Mouse (Mus musculus): ENCODE measurements around the gene Acox3. TPM values are rescaled to one million over a fixed set of nuclear protein-coding genes. Genes with fewer than 3 reads are reported as not detected.

The Acox3 gene
- polyA plus RNA-seq, 1 experiment from 2014 or later = 15.1 TPM

GRCm38 (mm10) chr5:35653743-35654395, 71.0 kb downstream of the Acox3 start:
- no peaks in the 10 kb centered on the region for H3K4me1 ChIP-seq (replicated peaks; ENCODE audit: control insufficient read depth, insufficient read depth, low read length)
- no peak for DNase-seq (ENCODE audit: low spot score)
- no peaks in the 10 kb centered on the region for H3K27me3 ChIP-seq (replicated peaks; ENCODE audit: control insufficient read depth, insufficient read depth, low read length)
- no peak overlapping the region for H3K4me3 ChIP-seq (ENCODE audit: low read depth, low read length)
- no peak overlapping the region for H3K27ac ChIP-seq (ENCODE audit: low read depth)
- no peak for ATAC-seq (replicated peaks; ENCODE audit: low FRiP score, low TSS enrichment, low read depth)
- H3K4me2 ChIP-seq (ENCODE audit: low read length) = no peak overlapping the region
- 0 out of 2 replicates have a peak, but pooled peaks cover 5% of the 10 kb centered on the region for H3K36me3 ChIP-seq (ENCODE audit: control insufficient read depth, insufficient read depth, low read length)
- H3K9me3 ChIP-seq (ENCODE audit: control insufficient read depth, low read length) = no peaks in the 10 kb centered on the region
- WGBS = 53% methylated on average over 9 of the region's 9 CpGs
- H3K9ac ChIP-seq (ENCODE audit: low read length) = no peak overlapping the region

GRCm38 (mm10) chr5:35655753-35656485, 73.1 kb downstream of the Acox3 start:
- DNase-seq (ENCODE audit: low spot score) (no peak), ATAC-seq (replicated peaks; ENCODE audit: low FRiP score, low TSS enrichment, low read depth) (no peak)
- no peak overlapping the region for H3K4me3 ChIP-seq (ENCODE audit: low read depth, low read length)
- no peak overlapping the region for H3K9ac ChIP-seq (ENCODE audit: low read length)
- no peak overlapping the region for H3K4me2 ChIP-seq (ENCODE audit: low read length)
- no peaks in the 10 kb centered on the region for H3K27me3 ChIP-seq (replicated peaks; ENCODE audit: control insufficient read depth, insufficient read depth, low read length)
- no peaks in the 10 kb centered on the region for H3K4me1 ChIP-seq (replicated peaks; ENCODE audit: control insufficient read depth, insufficient read depth, low read length)
- no peak overlapping the region for H3K27ac ChIP-seq (ENCODE audit: low read depth)
- 0 out of 2 replicates have a peak, but pooled peaks cover 5% of the 10 kb centered on the region for H3K36me3 ChIP-seq (ENCODE audit: control insufficient read depth, insufficient read depth, low read length)
- no peaks in the 10 kb centered on the region for H3K9me3 ChIP-seq (ENCODE audit: control insufficient read depth, low read length)
- 90% methylated on average over 10 of the region's 10 CpGs for WGBS

- no peaks in the 10 kb centered on the region for H3K27me3 ChIP-seq (replicated peaks; ENCODE audit: control insufficient read depth, insufficient read depth, low read length)
- H3K4me2 ChIP-seq (ENCODE audit: low read length) = no peak overlapping the region
- H3K4me1 ChIP-seq (replicated peaks; ENCODE audit: control insufficient read depth, insufficient read depth, low read length) = no peaks in the 10 kb centered on the region
- no peak overlapping the region for H3K27ac ChIP-seq (ENCODE audit: low read depth)
- no peaks in the 10 kb centered on the region for H3K9me3 ChIP-seq (ENCODE audit: control insufficient read depth, low read length)
- ATAC-seq (replicated peaks; ENCODE audit: low FRiP score, low TSS enrichment, low read depth) (no peak), DNase-seq (ENCODE audit: low spot score) (no peak)
- no peak overlapping the region for H3K4me3 ChIP-seq (ENCODE audit: low read depth, low read length)
- no peak overlapping the region for H3K9ac ChIP-seq (ENCODE audit: low read length)
- H3K36me3 ChIP-seq (ENCODE audit: control insufficient read depth, insufficient read depth, low read length) = 0 out of 2 replicates have a peak, but pooled peaks cover 5% of the 10 kb centered on the region
- 70% methylated on average over 3 of the region's 3 CpGs for WGBS
Observed at GRCm38 (mm10) chr5:35659503-35659902, 76.7 kb downstream of the Acox3 start.

- H3K9me3 ChIP-seq (ENCODE audit: control insufficient read depth, low read length) = no peaks in the 10 kb centered on the region
- no peak overlapping the region for H3K9ac ChIP-seq (ENCODE audit: low read length)
- no peaks in the 10 kb centered on the region for H3K4me1 ChIP-seq (replicated peaks; ENCODE audit: control insufficient read depth, insufficient read depth, low read length)
- no peak overlapping the region for H3K27ac ChIP-seq (ENCODE audit: low read depth)
- 0 out of 2 replicates have a peak, but pooled peaks cover 5% of the 10 kb centered on the region for H3K36me3 ChIP-seq (ENCODE audit: control insufficient read depth, insufficient read depth, low read length)
- 46% methylated on average over 6 of the region's 6 CpGs for WGBS
- no peak overlapping the region for H3K4me3 ChIP-seq (ENCODE audit: low read depth, low read length)
- no peak overlapping the region for H3K4me2 ChIP-seq (ENCODE audit: low read length)
- no peaks in the 10 kb centered on the region for H3K27me3 ChIP-seq (replicated peaks; ENCODE audit: control insufficient read depth, insufficient read depth, low read length)
- DNase-seq (ENCODE audit: low spot score) (no peak), ATAC-seq (replicated peaks; ENCODE audit: low FRiP score, low TSS enrichment, low read depth) (no peak)
Observed at GRCm38 (mm10) chr5:35661210-35661609, 78.4 kb downstream of the Acox3 start.

- no peak overlapping the region for H3K4me3 ChIP-seq (ENCODE audit: low read depth, low read length)
- H3K9ac ChIP-seq (ENCODE audit: low read length) = no peak overlapping the region
- no peaks in the 10 kb centered on the region for H3K27me3 ChIP-seq (replicated peaks; ENCODE audit: control insufficient read depth, insufficient read depth, low read length)
- no peak for ATAC-seq (replicated peaks; ENCODE audit: low FRiP score, low TSS enrichment, low read depth)
- H3K27ac ChIP-seq (ENCODE audit: low read depth) = no peak overlapping the region
- DNase-seq (ENCODE audit: low spot score) = no peak
- WGBS = 82% methylated on average over 9 of the region's 9 CpGs
- H3K4me2 ChIP-seq (ENCODE audit: low read length) = no peak overlapping the region
- no peaks in the 10 kb centered on the region for H3K9me3 ChIP-seq (ENCODE audit: control insufficient read depth, low read length)
- no peaks in the 10 kb centered on the region for H3K4me1 ChIP-seq (replicated peaks; ENCODE audit: control insufficient read depth, insufficient read depth, low read length)
- H3K36me3 ChIP-seq (ENCODE audit: control insufficient read depth, insufficient read depth, low read length) = 0 out of 2 replicates have a peak, but pooled peaks cover under 1% of the 10 kb centered on the region
Observed at GRCm38 (mm10) chr5:35662021-35662545, 79.2 kb downstream of the Acox3 start.

Other genes with a start within 250 kb of the Acox3 start
- not detected in 2 replicates for gene Hmx1, start 193.9 kb upstream of the Acox3 start, polyA plus RNA-seq (2014; fragmentation: Nextera tagmentation; extraction: Ambion mirVana)
- gene Cpz, start 57.3 kb upstream of the Acox3 start, polyA plus RNA-seq (2014; fragmentation: Nextera tagmentation; extraction: Ambion mirVana) = 11.7 and 12.4 TPM in 2 replicates
- 8.9 and 9.5 TPM in 2 replicates for gene Trmt44, start 8.0 kb upstream of the Acox3 start, polyA plus RNA-seq (2014; fragmentation: Nextera tagmentation; extraction: Ambion mirVana)
- 39.1 and 47.9 TPM in 2 replicates for gene Htra3, start 96.7 kb downstream of the Acox3 start, polyA plus RNA-seq (2014; fragmentation: Nextera tagmentation; extraction: Ambion mirVana)
- 7.9 and 10.1 TPM in 2 replicates for gene Sh3tc1, start 156.9 kb downstream of the Acox3 start, polyA plus RNA-seq (2014; fragmentation: Nextera tagmentation; extraction: Ambion mirVana)
- 3.1 and 4.4 TPM in 2 replicates for gene Ablim2, start 174.8 kb downstream of the Acox3 start, polyA plus RNA-seq (2014; fragmentation: Nextera tagmentation; extraction: Ambion mirVana)